Mouse (Mus musculus) hindbrain, embryonic 14.5 days (tissue): ENCODE measurements around the gene Olfr1371. TPM values are rescaled to one million over a fixed set of nuclear protein-coding genes. Genes with fewer than 3 reads are reported as not detected.
"Not testable (repeated sequence)": the region's sequence is repeated elsewhere in the genome, so short reads cannot be mapped to it uniquely, and the experiment has no call there.

Source experiments
- ATAC-seq: fragments of 200-750 bp; cut with Nextera tagmentation; 2 replicates; pipeline ENCODE4 v1.8.0; 2017; ENCODE audit warnings: moderate number of reproducible peaks, mild to moderate bottlenecking, moderate TSS enrichment, moderate library complexity; ENCODE audit not compliant: low FRiP score
- DNase-seq: peaks from one replicate; pipeline ENCODE4 v3.0.0-alpha.2; 2015; ENCODE audit warnings: low spot score
- H3K27ac ChIP-seq: fragments of 300-500 bp; sonication (generic); 2 replicates; pipeline ENCODE4 v1.5.1; 2014; ENCODE audit warnings: mild to moderate bottlenecking, moderate library complexity
- H3K27me3 ChIP-seq: fragments of 300-500 bp; sonication (generic); 2 replicates; pipeline ENCODE4 v1.6.1; 2014; ENCODE audit warnings: mild to moderate bottlenecking, low read length, mixed read lengths; ENCODE audit not compliant: control insufficient read depth, insufficient read depth
- H3K36me3 ChIP-seq: fragments of 300-500 bp; sonication (generic); replicated peaks from 2 replicates; pipeline ENCODE4 v1.6.1; 2014; ENCODE audit not compliant: control insufficient read depth, insufficient read depth
- H3K4me1 ChIP-seq: fragments of 300-500 bp; sonication (generic); replicated peaks from 2 replicates; pipeline ENCODE4 v1.6.1; 2014; ENCODE audit warnings: antibody characterized with exemption, low read length, mixed read lengths; ENCODE audit not compliant: control insufficient read depth, insufficient read depth
- H3K4me2 ChIP-seq: fragments of 300-500 bp; sonication (generic); replicated peaks from 2 replicates; pipeline ENCODE4 v1.6.1; 2014; ENCODE audit warnings: mild to moderate bottlenecking, moderate library complexity
- H3K4me3 ChIP-seq: fragments of 300-500 bp; sonication (generic); replicated peaks from 2 replicates; pipeline ENCODE4 v1.5.1; 2014; ENCODE audit warnings: mild to moderate bottlenecking, low read length
- H3K9ac ChIP-seq: fragments of 300-500 bp; sonication (generic); 2 replicates; pipeline ENCODE4 v1.6.1; 2014
- H3K9me3 ChIP-seq: fragments of 300-500 bp; sonication (generic); 2 replicates; pipeline ENCODE4 v1.6.1; 2016; ENCODE audit warnings: low read length; ENCODE audit not compliant: control insufficient read depth
- WGBS: fragments of 180-500 bp; shearing (Covaris S2); extraction: QIAGEN DNeasy Blood & Tissue Kit; methylation state at CpG from one replicate; pipeline ENCODE4 v1.1.7; 2014; 5-methylcytosine and 5-hydroxymethylcytosine counted together
- polyA plus RNA-seq: library from polyadenylated mRNA; unstranded; fragments of >200 nt; fragmentation: Nextera tagmentation; extraction: Ambion mirVana; gene quantifications from 2 replicates; pipeline ENCODE4 v1.2.1, GENCODE M21; 2014

Olfr1371 gene
- polyA plus RNA-seq, 1 experiment from 2014 or later, result not detected

DNA sequence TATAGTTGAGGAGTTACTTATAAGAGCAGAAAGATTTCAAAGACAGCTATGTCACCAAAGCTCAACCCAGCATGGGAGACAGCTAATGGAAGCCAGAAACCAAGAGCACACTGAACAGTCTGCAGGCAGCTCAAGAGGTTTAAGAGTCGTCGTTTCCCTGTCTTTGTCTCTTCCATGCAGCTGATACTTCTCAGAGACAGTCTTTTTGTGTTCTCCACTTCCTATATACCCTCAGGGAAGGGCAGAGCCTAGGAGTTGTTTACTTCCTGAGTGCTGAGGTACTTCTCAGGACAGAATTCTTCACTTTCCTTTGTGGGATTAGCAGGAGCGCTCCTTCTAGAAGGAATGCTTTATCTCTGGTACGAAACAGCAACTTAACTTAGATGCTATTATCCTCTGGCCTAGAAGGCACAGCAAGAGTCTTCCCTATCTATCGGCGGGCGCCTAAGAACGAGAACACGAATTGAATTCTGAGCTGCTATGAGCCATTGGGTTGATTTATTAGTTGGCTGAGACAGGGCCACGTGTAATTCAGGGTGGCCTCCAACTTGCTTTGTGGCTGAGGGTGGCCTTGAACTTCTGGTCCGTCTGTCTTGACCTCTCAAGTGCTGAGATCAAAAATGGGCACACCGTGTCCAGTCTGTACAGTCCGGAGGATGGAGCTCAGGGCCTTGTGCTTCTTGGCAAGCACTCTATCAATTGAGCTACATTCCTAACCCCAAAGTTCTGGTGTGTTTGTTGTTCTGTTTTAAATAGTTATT is 13.9 kb upstream of the Olfr1371 start:
- Histone ChIP-seq H3K4me2 (no peak overlapping the region), H3K36me3 (no peaks in the 10 kb centered on the region), H3K9ac (no peak overlapping the region), H3K27ac (no peak overlapping the region), H3K27me3 (no peaks in the 10 kb centered on the region), H3K4me1 (peaks cover 8% of the 10 kb centered on the region), H3K9me3 (no peaks in the 10 kb centered on the region), H3K4me3 (no peak overlapping the region)
- no peak for DNase-seq
- WGBS, result 83% methylated on average over 13 of the region's 13 CpGs
- no peak for ATAC-seq

DNA sequence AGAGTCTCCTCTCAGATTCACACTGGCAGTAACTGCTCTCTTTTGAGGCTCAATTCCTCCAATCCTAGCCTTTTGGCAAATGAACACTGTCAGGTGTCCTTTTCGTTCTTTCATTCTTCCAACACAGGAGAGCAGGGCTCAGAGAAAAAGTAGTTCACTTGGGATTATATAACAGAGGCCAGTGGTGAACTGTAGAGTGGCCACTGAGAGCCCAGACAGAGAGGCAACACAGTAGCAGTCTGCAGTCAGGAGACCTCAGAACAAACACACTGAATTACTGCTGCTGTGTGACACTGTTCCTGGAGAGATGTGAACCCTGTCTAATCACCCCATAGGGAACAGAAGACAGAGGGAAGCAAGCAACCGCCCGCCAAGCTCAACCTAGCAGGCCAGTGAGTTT is 13.3 kb upstream of the Olfr1371 start:
- Histone ChIP-seq H3K4me2 (no peak overlapping the region), H3K4me3 (no peak overlapping the region), H3K9ac (no peak overlapping the region), H3K36me3 (no peaks in the 10 kb centered on the region), H3K27me3 (no peaks in the 10 kb centered on the region), H3K27ac (no peak overlapping the region), H3K9me3 (no peaks in the 10 kb centered on the region), H3K4me1 (peaks cover 7% of the 10 kb centered on the region; the same call in 1 of the 2 replicates)
- DNase-seq (no peak), ATAC-seq (no peak)
- 84% methylated on average over 3 of the region's 3 CpGs for WGBS

DNA sequence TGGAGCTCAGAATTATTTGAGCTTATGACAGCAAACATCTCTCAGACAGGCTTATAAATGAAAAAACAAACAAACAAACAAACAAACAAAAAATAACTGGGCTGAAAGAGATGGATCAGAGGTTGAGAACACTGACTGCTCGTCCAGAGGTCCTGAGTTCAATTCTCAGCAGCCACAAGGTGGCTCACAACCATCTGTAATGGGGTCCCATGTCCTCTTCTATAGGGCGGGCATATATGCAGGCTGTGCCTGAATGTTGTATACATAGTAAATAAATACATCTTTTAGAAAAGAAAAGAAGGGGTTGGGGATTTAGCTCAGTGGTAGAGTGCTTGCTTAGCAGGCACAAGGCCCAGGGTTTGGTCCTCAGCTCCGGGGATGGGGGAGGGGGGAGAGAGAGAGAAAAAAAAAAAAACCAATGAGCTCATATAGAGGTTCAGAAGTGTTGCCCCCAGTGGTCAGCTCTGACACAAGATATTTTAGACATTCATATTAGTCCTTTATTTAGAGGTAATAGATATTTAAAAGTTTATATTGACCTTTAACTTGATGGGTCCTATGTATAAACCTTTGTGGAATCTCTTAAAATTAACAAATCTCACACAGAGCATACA is 12.3 kb upstream of the Olfr1371 start:
- no peaks in the 10 kb centered on the region for H3K27me3 ChIP-seq
- H3K4me3 ChIP-seq, result no peak overlapping the region
- 64% methylated on average over 3 of the region's 3 CpGs for WGBS
- no peak for ATAC-seq
- H3K36me3 ChIP-seq, result no peaks in the 10 kb centered on the region
- H3K9me3 ChIP-seq, result no peaks in the 10 kb centered on the region
- H3K27ac ChIP-seq, result no peak overlapping the region
- H3K9ac ChIP-seq, result no peak overlapping the region
- H3K4me2 ChIP-seq, result no peak overlapping the region
- DNase-seq, result no peak
- H3K4me1 ChIP-seq, result peaks cover 7% of the 10 kb centered on the region; the same call in 1 of the 2 replicates

DNA sequence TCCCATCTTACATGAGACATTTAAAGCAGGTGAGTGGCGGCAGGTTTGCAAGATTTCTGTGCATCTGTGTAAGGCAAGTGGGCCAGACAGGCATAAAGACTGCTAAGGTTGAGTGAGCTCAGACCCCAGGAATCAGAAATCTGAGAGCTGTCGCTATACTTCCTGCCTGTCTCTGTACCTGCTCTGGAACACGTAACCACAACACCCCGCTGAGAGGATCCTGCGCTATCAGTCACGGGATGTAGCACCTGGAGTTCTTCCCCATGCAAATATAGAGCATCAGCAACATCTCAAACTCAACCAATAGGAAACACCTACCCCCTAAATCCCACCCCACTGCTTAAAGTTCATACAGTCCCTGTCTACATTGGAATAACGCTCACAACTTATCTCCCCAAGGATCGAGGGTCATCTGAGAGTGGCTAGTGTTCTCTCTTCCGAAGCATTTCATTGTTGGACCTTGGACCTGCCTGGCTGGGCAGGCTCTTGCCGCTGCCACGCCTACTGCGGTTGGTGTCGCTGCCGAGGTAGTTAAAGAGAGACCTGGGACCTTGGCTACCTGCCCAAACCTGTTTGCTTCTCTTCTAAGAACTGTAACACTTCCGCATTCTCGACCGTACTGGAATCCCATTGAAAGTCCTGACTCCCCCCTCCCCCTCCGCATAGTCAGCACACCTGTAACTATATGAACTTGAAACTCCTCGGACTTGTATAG is 10.3 kb upstream of the Olfr1371 start:
- ATAC-seq (no peak), DNase-seq (no peak)
- H3K27me3 ChIP-seq, result no peaks in the 10 kb centered on the region
- no peaks in the 10 kb centered on the region for H3K36me3 ChIP-seq
- no peak overlapping the region for H3K4me3 ChIP-seq
- no peak overlapping the region for H3K4me2 ChIP-seq
- no peaks in the 10 kb centered on the region for H3K9me3 ChIP-seq
- 22% methylated on average over 19 of the region's 19 CpGs for WGBS
- H3K27ac ChIP-seq, result no peak overlapping the region
- H3K4me1 ChIP-seq, result no peaks in the 10 kb centered on the region
- no peak overlapping the region for H3K9ac ChIP-seq

DNA sequence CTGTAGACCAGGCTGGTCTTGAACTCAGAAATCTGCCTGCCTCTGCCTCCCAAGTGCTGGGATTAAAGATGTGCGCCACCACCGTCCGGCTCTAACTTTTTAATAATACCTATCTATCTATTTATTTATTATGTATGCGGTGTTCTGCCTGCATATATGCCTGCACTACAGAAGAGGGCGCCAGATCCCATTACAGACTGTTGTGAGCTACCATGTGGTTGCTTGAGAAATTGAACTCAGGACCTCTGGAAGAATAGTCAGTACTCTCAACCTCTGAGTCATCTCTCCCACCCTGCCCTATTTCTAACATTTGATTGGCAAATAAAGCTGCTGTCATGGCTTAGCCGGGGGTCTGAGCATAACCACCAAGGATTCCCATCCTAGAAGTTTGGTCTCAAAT is 9.1 kb upstream of the Olfr1371 start:
- Histone ChIP-seq H3K9ac (no peak overlapping the region), H3K27ac (no peak overlapping the region), H3K9me3 (no peaks in the 10 kb centered on the region), H3K27me3 (no peaks in the 10 kb centered on the region), H3K36me3 (no peaks in the 10 kb centered on the region), H3K4me1 (no peaks in the 10 kb centered on the region), H3K4me3 (no peak overlapping the region), H3K4me2 (no peak overlapping the region)
- 74% methylated on average over 6 of the region's 6 CpGs for WGBS
- DNase-seq (no peak), ATAC-seq (no peak)

DNA sequence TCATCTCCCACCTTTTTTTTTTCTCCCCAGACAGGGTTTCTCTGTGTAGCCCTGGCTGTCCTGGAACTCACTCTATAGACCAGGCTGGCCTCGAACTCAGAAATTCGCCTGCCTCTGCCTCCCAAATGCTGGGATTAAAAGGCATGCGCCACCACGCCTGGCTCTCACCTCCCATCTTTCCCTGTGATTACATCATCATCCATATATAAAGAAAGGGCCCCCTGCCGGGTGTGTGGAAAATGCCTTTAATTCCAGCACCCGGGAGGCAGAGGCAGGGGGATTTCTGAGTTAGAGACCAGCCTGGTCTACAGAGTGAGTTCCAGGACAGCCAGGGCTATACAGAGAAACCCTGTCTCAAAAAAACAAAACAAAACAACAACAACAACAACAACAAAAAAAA is 8.1 kb upstream of the Olfr1371 start:
- DNase-seq, H3K4me2 ChIP-seq, H3K9me3 ChIP-seq, H3K4me3 ChIP-seq, H3K27me3 ChIP-seq, H3K36me3 ChIP-seq, H3K27ac ChIP-seq, H3K4me1 ChIP-seq, ATAC-seq, H3K9ac ChIP-seq: not testable (repeated sequence)
- WGBS, result 86% methylated on average over 6 of the region's 6 CpGs

DNA sequence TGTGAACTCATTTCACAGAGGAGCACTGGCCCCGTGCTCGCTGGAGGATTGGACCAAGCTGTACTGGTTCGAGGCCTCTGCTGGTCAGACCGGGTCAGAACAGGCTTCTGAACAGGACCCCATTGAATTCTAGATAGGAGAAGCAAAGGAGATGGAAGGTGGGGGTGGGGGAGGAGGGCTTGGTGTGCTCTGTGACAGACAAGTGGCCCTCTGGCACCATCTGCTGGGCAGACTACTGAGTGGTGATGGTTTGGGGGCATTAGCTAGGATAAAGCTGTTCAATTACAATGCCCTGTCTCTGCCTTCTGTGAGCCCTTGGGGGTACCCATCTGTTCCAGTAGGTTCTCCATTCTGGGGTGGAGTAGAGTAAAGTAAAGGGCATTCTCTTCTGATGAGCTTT is 6.5 kb upstream of the Olfr1371 start:
- DNase-seq (peak; percentile 75), ATAC-seq (peak; percentile 14; the same call in 1 of the 2 replicates)
- Histone ChIP-seq H3K4me1 (no peaks in the 10 kb centered on the region), H3K4me3 (no peak overlapping the region), H3K27ac (no peak overlapping the region), H3K27me3 (no peaks in the 10 kb centered on the region), H3K36me3 (no peaks in the 10 kb centered on the region), H3K9me3 (no peaks in the 10 kb centered on the region), H3K4me2 (0 out of 2 replicates have a peak overlapping the region, but pooled peaks have one; percentile 1), H3K9ac (no peak overlapping the region)
- WGBS, result 5% methylated on average over 4 of the region's 4 CpGs

DNA sequence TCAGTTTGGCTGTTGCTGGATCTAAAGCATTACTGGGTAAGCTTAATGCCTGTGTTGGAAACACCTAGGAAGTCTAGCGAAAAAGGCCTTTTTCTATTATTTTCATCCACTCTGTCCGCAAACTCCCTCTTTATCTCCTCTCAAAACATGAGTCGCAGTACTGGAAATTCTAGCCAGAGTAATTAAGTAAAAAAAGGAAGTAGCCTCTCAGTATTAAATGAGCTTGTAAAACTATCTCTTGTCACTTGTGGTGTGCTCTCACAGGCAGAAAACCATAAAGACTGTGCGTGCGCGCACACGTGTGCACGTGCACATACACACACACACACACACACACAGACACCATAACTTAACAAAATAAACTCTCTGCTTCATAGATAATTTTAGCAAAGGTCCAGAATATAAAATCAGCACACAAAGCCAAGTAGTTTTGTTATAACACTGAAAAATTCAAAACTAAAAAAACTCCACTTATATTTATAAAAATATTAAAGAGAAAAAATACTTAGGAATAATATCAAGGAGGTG is 17.2 kb downstream of the Olfr1371 start:
- H3K9ac ChIP-seq, H3K27ac ChIP-seq, H3K27me3 ChIP-seq, H3K36me3 ChIP-seq, H3K4me2 ChIP-seq, H3K4me3 ChIP-seq, H3K9me3 ChIP-seq, H3K4me1 ChIP-seq, ATAC-seq, DNase-seq: not testable (repeated sequence)
- 96% methylated on average over 8 of the region's 8 CpGs for WGBS

DNA sequence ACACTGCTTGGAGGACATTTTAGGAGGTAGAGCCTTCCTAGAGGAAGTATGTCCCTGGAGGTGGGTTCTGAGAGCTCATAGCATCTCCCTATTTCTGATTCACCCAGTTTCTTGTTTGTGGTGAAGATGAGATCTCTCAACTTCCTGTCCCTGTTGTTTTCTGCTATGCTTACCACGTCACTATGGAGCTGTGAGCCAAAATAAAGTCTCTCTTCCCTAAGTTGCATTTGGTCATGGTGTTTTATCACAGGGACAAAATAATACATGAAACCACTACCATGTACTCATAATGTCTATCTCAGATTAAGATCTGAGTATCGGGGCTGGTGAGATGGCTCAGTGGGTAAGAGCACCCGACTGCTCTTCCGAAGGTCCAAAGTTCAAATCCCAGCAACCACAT is 33.1 kb downstream of the Olfr1371 start:
- not testable (repeated sequence) for H3K36me3 ChIP-seq, DNase-seq, H3K9ac ChIP-seq, H3K4me3 ChIP-seq, H3K27ac ChIP-seq, H3K9me3 ChIP-seq, ATAC-seq, H3K4me2 ChIP-seq, H3K27me3 ChIP-seq, H3K4me1 ChIP-seq
- 94% methylated on average over 4 of the region's 4 CpGs for WGBS
